8 mouse cellular contexts compared by ENCODE assay signal in genomic region chr19:7339867-7340266, GRCm38 (mm10). TPM values are rescaled to one million over a fixed set of nuclear protein-coding genes. Genes with fewer than 3 reads are reported as not detected.
DNase-seq lines count a peak whose midpoint lies in the region; ATAC-seq and TF ChIP-seq lines count a peak whose summit lies in the region.

No protein-coding gene starts in this region.

- no peaks in the 10 kb centered on the region for H3K9me3 ChIP-seq in heart, embryonic 14.5 days (ENCODE audit: control insufficient read depth, low read length)
- no peaks in the 10 kb centered on the region for H3K9me3 ChIP-seq in MEL (replicated peaks; ENCODE audit: insufficient read depth, low read length)
- no peaks in the 10 kb centered on the region for H3K9me3 ChIP-seq in hindbrain, embryonic 11.5 days (ENCODE audit: control insufficient read depth, low read length)
- H3K9me3 ChIP-seq in midbrain, embryonic 11.5 days (ENCODE audit: control insufficient read depth, low read length) = no peaks in the 10 kb centered on the region

- H3K4me1 ChIP-seq in heart, embryonic 14.5 days (ENCODE audit: control insufficient read depth in 2 of 2, insufficient read depth in 2 of 2, low read length in 2 of 2) = peaks cover 30 to 47% of the 10 kb centered on the region in 2 experiments
- peaks cover 12 to 47% of the 10 kb centered on the region in 2 experiments for H3K4me1 ChIP-seq in MEL (ENCODE audit: control insufficient read depth in 1 of 2, insufficient read depth in 2 of 2, low read length in 2 of 2)
- H3K4me1 ChIP-seq in hindbrain, embryonic 11.5 days (replicated peaks; ENCODE audit: control insufficient read depth, insufficient read depth, low read length) = peaks cover 11% of the 10 kb centered on the region
- H3K4me1 ChIP-seq in midbrain, embryonic 11.5 days (ENCODE audit: control insufficient read depth, insufficient read depth, low read length) = peaks cover 25% of the 10 kb centered on the region

- H3K27ac ChIP-seq in heart, embryonic 14.5 days (replicated peaks in 1 of 2; ENCODE audit: control insufficient read depth in 1 of 2, insufficient read depth in 1 of 2, low read depth in 2 of 2, low read length in 2 of 2) = no peak overlapping the region
- peak overlapping the region; percentile 13; the same call in 1 of the 2 replicates for H3K27ac ChIP-seq in MEL (ENCODE audit: control insufficient read depth, low read depth, low read length)
- no peak overlapping the region for H3K27ac ChIP-seq in hindbrain, embryonic 11.5 days (ENCODE audit: low read depth, low read length)
- H3K27ac ChIP-seq in midbrain, embryonic 11.5 days (ENCODE audit: low read depth, low read length) = no peak overlapping the region

- intact Hi-C loops in left cerebral cortex, postnatal 36 days (cut with DNase I) = loop anchor here (2.0 to 10.0 kb wide), 5 partner anchors 38 to 285 kb away; partner anchors contain the start of genes 2700081O15Rik, Macrod1 and Naa40

- no peak for DNase-seq in heart, adult 9 months (ENCODE audit: low spot score in 2 of 2)
- DNase-seq in MEL (ENCODE audit: low read depth, low spot score) = peak; percentile 51
- DNase-seq in hindbrain, embryonic 11.5 days (ENCODE audit: low spot score) = no peak
- no peak for DNase-seq in midbrain, embryonic 11.5 days (ENCODE audit: low spot score, missing footprints)
- DNase-seq in left cerebral cortex, postnatal 36 days (ENCODE audit: low spot score in 2 of 2) = no peak
- DNase-seq in right cerebral cortex, postnatal 36 days (ENCODE audit: low spot score in 2 of 2) = no peak
- DNase-seq in c-Kit-positive CD71-positive TER-119-positive erythroid progenitor cells, embryonic 14.5 days (ENCODE audit: low spot score) = no peak

- ATAC-seq in heart, embryonic 14.5 days (ENCODE audit: insufficient number of reproducible peaks, insufficient read depth, low FRiP score, low read depth) = no peak
- no peak for ATAC-seq in hindbrain, embryonic 11.5 days (ENCODE audit: low FRiP score)
- no peak for ATAC-seq in midbrain, embryonic 11.5 days (ENCODE audit: low FRiP score)

- TF ChIP-seq CTCF in MEL (IDR thresholded peaks at IDR 0.05 in 2 of 3, conservative IDR thresholded peaks at IDR 0.05 in 1 of 3; ENCODE audit: control insufficient read depth in 1 of 3, insufficient read depth in 1 of 3, low read depth in 2 of 3, low read length in 3 of 3, poor library complexity in 1 of 3, severe bottlenecking in 1 of 3) = no peak

- H3K9ac ChIP-seq in heart, embryonic 14.5 days (ENCODE audit: low read length) = peak overlapping the region; percentile 97
- H3K9ac ChIP-seq in MEL (ENCODE audit: control insufficient read depth, low read depth, low read length, poor library complexity, severe bottlenecking) = peak overlapping the region; percentile 97
- H3K9ac ChIP-seq in hindbrain, embryonic 11.5 days (ENCODE audit: low read depth, low read length) = peak overlapping the region; percentile 82
- peak overlapping the region; percentile 98 for H3K9ac ChIP-seq in midbrain, embryonic 11.5 days (ENCODE audit: low read length)

- H3K36me3 ChIP-seq in heart, embryonic 14.5 days (ENCODE audit: control insufficient read depth, insufficient read depth, low read length) = peaks cover 4% of the 10 kb centered on the region; the same call in 1 of the 2 replicates
- peaks cover 0 to 37% of the 10 kb centered on the region in 2 experiments; a peak in 3 of 4 replicates for H3K36me3 ChIP-seq in MEL (ENCODE audit: control insufficient read depth in 1 of 2, insufficient read depth in 2 of 2, low read length in 2 of 2)
- H3K36me3 ChIP-seq in hindbrain, embryonic 11.5 days (ENCODE audit: control insufficient read depth, insufficient read depth, low read length) = no peaks in the 10 kb centered on the region
- H3K36me3 ChIP-seq in midbrain, embryonic 11.5 days (ENCODE audit: control insufficient read depth, insufficient read depth, low read length) = no peaks in the 10 kb centered on the region

- H3K27me3 ChIP-seq in heart, embryonic 14.5 days (ENCODE audit: control insufficient read depth, insufficient read depth, low read length) = no peaks in the 10 kb centered on the region
- H3K27me3 ChIP-seq in MEL (ENCODE audit: control insufficient read depth in 1 of 2, insufficient read depth in 2 of 2, low read length in 2 of 2) = no peaks in the 10 kb centered on the region
- no peaks in the 10 kb centered on the region for H3K27me3 ChIP-seq in hindbrain, embryonic 11.5 days (ENCODE audit: control insufficient read depth, insufficient read depth, low read length)
- H3K27me3 ChIP-seq in midbrain, embryonic 11.5 days (ENCODE audit: control insufficient read depth, insufficient read depth, low read length) = no peaks in the 10 kb centered on the region

- TF ChIP-seq RAD21 in MEL (IDR thresholded peaks at IDR 0.05; ENCODE audit: low read depth, low read length) = no peak

- peak overlapping the region; percentile 95 for H3K4me2 ChIP-seq in heart, embryonic 14.5 days (ENCODE audit: low read length)
- peak overlapping the region; percentile 78 for H3K4me2 ChIP-seq in hindbrain, embryonic 11.5 days (replicated peaks; ENCODE audit: low read depth, low read length)
- H3K4me2 ChIP-seq in midbrain, embryonic 11.5 days = peak overlapping the region; percentile 90

- WGBS in heart, embryonic 14.5 days = 53% methylated on average over 4 of the region's 4 CpGs
- 59% methylated on average over 4 of the region's 4 CpGs for WGBS in hindbrain, embryonic 11.5 days
- 55% methylated on average over 4 of the region's 4 CpGs for WGBS in midbrain, embryonic 11.5 days

- TF ChIP-seq EP300 in MEL (IDR thresholded peaks at IDR 0.05; ENCODE audit: low read depth in 1 of 2, low read length in 2 of 2) = peak in 1 of 2 experiments; percentile 6; a peak in 2 of 4 replicates

- peaks cover 59% of the 10 kb centered on the region for H3K79me2 ChIP-seq in MEL (ENCODE audit: control insufficient read depth, insufficient read depth, low read length, poor library complexity)

- H3K4me3 ChIP-seq in heart, embryonic 14.5 days (ENCODE audit: control insufficient read depth in 1 of 2, insufficient read depth in 1 of 2, low read depth in 1 of 2, low read length in 2 of 2) = peak overlapping the region; percentile 93 to 96
- H3K4me3 ChIP-seq in MEL (ENCODE audit: control insufficient read depth in 1 of 2, insufficient read depth in 1 of 2, low read depth in 2 of 2, low read length in 2 of 2) = peak overlapping the region; percentile 78 to 86
- H3K4me3 ChIP-seq in hindbrain, embryonic 11.5 days (ENCODE audit: low read depth, low read length) = peak overlapping the region; percentile 63
- H3K4me3 ChIP-seq in midbrain, embryonic 11.5 days (ENCODE audit: low read depth, low read length) = peak overlapping the region; percentile 91

- no peak for TF ChIP-seq POLR2A in MEL (IDR thresholded peaks at IDR 0.05; ENCODE audit: control insufficient read depth in 1 of 2, insufficient read depth in 1 of 2, low read depth in 1 of 2, low read length in 2 of 2, poor library complexity in 1 of 2)

TF ChIP-seq in MEL, 35 proteins besides CTCF, POLR2A, EP300 and RAD21:
- TF ChIP-seq MAZ (IDR thresholded peaks at IDR 0.05; ENCODE audit: low read depth, low read length) (no peak), NRF1 (IDR thresholded peaks at IDR 0.05; ENCODE audit: insufficient read depth, low read depth, low read length, poor library complexity, severe bottlenecking) (no peak), SIN3A (IDR thresholded peaks at IDR 0.05; ENCODE audit: low read length) (peak; percentile 70; the same call in 1 of the 2 replicates)

RNA-seq across cellular contexts. Expression of gene Mark2, which starts 1.8 kb away (rescaled TPM):
- 35.4 and 40.2 TPM in 2 replicates for polyA plus RNA-seq in heart, embryonic 14.5 days (2014; fragmentation: Nextera tagmentation; extraction: Ambion mirVana)
- total RNA-seq in MEL (2012; rRNA removed) = 34.6 and 36.1 TPM in 2 replicates
- polyA plus RNA-seq in MEL (2012; ENCODE audit: insufficient read depth in 1 of 2, insufficient read length in 2 of 2, low read depth in 1 of 2, low replicate concordance in 2 of 2, missing spikeins in 1 of 2) = 10 to 100 TPM in 1 of 2 experiments, not detected in 1; 72.4 TPM
- polyA plus RNA-seq in hindbrain, embryonic 11.5 days (2014; fragmentation: Nextera tagmentation; extraction: Ambion mirVana) = 47.4 and 50.7 TPM in 2 replicates
- polyA plus RNA-seq in midbrain, embryonic 11.5 days (2014; fragmentation: Nextera tagmentation; extraction: Ambion mirVana) = 43.0 and 53.9 TPM in 2 replicates
- total RNA-seq in left cerebral cortex, postnatal 36 days (2021) = 100 to 1,000 TPM; 134 to 160 TPM

RNA-seq across cellular contexts. Expression of gene Spindoc, which starts 42.9 kb away (rescaled TPM):
- polyA plus RNA-seq in heart, embryonic 14.5 days (2014; fragmentation: Nextera tagmentation; extraction: Ambion mirVana) = 11.1 and 14.8 TPM in 2 replicates
- 12.8 and 13.0 TPM in 2 replicates for total RNA-seq in MEL (2012; rRNA removed)
- polyA plus RNA-seq in MEL (2012; ENCODE audit: insufficient read depth in 1 of 2, insufficient read length in 2 of 2, low read depth in 1 of 2, low replicate concordance in 2 of 2, missing spikeins in 1 of 2) = 10 to 100 TPM in 1 of 2 experiments, not detected in 1; 54.1 TPM
- 26.1 and 34.6 TPM in 2 replicates for polyA plus RNA-seq in hindbrain, embryonic 11.5 days (2014; fragmentation: Nextera tagmentation; extraction: Ambion mirVana)
- polyA plus RNA-seq in midbrain, embryonic 11.5 days (2014; fragmentation: Nextera tagmentation; extraction: Ambion mirVana) = 23.2 and 25.3 TPM in 2 replicates
- total RNA-seq in left cerebral cortex, postnatal 36 days (2021) = 10 to 100 TPM; 31.9 to 37.4 TPM
